Mouse (Mus musculus): ENCODE measurements around the gene Ikbkg. TPM values are rescaled to one million over a fixed set of nuclear protein-coding genes. Genes with fewer than 3 reads are reported as not detected.
A peak's percentile ranks its signal among the peaks of the same experiment; 100 is the strongest.
"Not testable (repeated sequence)": the region's sequence is repeated elsewhere in the genome, so short reads cannot be mapped to it uniquely, and the experiment has no call there.

Gene Ikbkg
- polyA plus RNA-seq, 1 experiment, result 16.4 TPM

GRCm38 (mm10) chrX:74429290-74429821 is 36.3 kb downstream of the Ikbkg start:
- peak; percentile 44; the same call in 1 of the 2 replicates for TF ChIP-seq FLI1 (IDR thresholded peaks at IDR 0.05; ENCODE audit: low read length)
- TF ChIP-seq GATA1 (IDR thresholded peaks at IDR 0.05; ENCODE audit: borderline replicate concordance, low read length), result no peak
- H3K27me3 ChIP-seq (replicated peaks), result peaks cover 25% of the 10 kb centered on the region
- peaks cover 53% of the 10 kb centered on the region for H3K36me3 ChIP-seq (replicated peaks; ENCODE audit: low read length)

GRCm38 (mm10) chrX:74451157-74451912 is 58.2 kb downstream of the Ikbkg start:
- peaks cover 69% of the 10 kb centered on the region for H3K36me3 ChIP-seq (replicated peaks; ENCODE audit: low read length)
- H3K4me1 ChIP-seq, result peaks cover 14% of the 10 kb centered on the region
- H3K4me3 ChIP-seq (replicated peaks), result no peak overlapping the region
- no peak for TF ChIP-seq FLI1 (IDR thresholded peaks at IDR 0.05; ENCODE audit: low read length)
- no peak for TF ChIP-seq GATA1 (IDR thresholded peaks at IDR 0.05; ENCODE audit: borderline replicate concordance, low read length)
- peaks cover 9% of the 10 kb centered on the region for H3K27me3 ChIP-seq (replicated peaks)
- H3K9me3 ChIP-seq, result no peaks in the 10 kb centered on the region

More at GRCm38 (mm10) chrX:74429290-74429821, 36.3 kb downstream of the Ikbkg start:
- Histone ChIP-seq H3K4me3 (replicated peaks) (peak overlapping the region; percentile 94), H3K4me1 (peaks cover 43% of the 10 kb centered on the region), H3K9me3 (0 out of 2 replicates have a peak, but pooled peaks cover 7% of the 10 kb centered on the region)

GRCm38 (mm10) chrX:74452773-74453172 is 59.7 kb downstream of the Ikbkg start:
- TF ChIP-seq FLI1 (IDR thresholded peaks at IDR 0.05; ENCODE audit: low read length) (no peak), GATA1 (IDR thresholded peaks at IDR 0.05; ENCODE audit: borderline replicate concordance, low read length) (no peak)
- Histone ChIP-seq H3K4me3 (replicated peaks) (no peak overlapping the region), H3K4me1 (peaks cover 14% of the 10 kb centered on the region), H3K27me3 (replicated peaks) (peaks cover 7% of the 10 kb centered on the region), H3K36me3 (replicated peaks; ENCODE audit: low read length) (peaks cover 55% of the 10 kb centered on the region), H3K9me3 (no peaks in the 10 kb centered on the region)

GRCm38 (mm10) chrX:74481349-74481885 is 88.3 kb downstream of the Ikbkg start, which contains the start of gene Gm6880:
Gm6880 (minus strand) TSS chrX:74481399.
- H3K9me3 ChIP-seq; H3K27me3 ChIP-seq (replicated peaks); H3K4me1 ChIP-seq; H3K36me3 ChIP-seq (replicated peaks; ENCODE audit: low read length); H3K4me3 ChIP-seq (replicated peaks): not testable (repeated sequence)

GRCm38 (mm10) chrX:74497131-74497530 is 104.0 kb downstream of the Ikbkg start:
- Histone ChIP-seq H3K4me1 (no peaks in the 10 kb centered on the region), H3K9me3 (no peaks in the 10 kb centered on the region), H3K4me3 (replicated peaks) (no peak overlapping the region), H3K27me3 (replicated peaks) (peaks cover 6% of the 10 kb centered on the region), H3K36me3 (replicated peaks; ENCODE audit: low read length) (no peaks in the 10 kb centered on the region)
- TF ChIP-seq FLI1 (IDR thresholded peaks at IDR 0.05; ENCODE audit: low read length) (no peak), GATA1 (IDR thresholded peaks at IDR 0.05; ENCODE audit: borderline replicate concordance, low read length) (no peak)

Other genes starting within 250 kb of the Ikbkg start
- gene Tex28, start 225.5 kb upstream of the Ikbkg start, polyA plus RNA-seq (2012; ENCODE audit: insufficient read depth, low replicate concordance), result not detected in 2 replicates
- not detected in 2 replicates for gene Tktl1, start 216.0 kb upstream of the Ikbkg start, polyA plus RNA-seq (2012; ENCODE audit: insufficient read depth, low replicate concordance)
- gene Flna, start 143.5 kb upstream of the Ikbkg start, polyA plus RNA-seq (2012; ENCODE audit: insufficient read depth, low replicate concordance), result 106 and 299 TPM in 2 replicates
- 39.1 and 49.4 TPM in 2 replicates for gene Emd, start 138.6 kb upstream of the Ikbkg start, polyA plus RNA-seq (2012; ENCODE audit: insufficient read depth, low replicate concordance)
- gene Rpl10, start 122.5 kb upstream of the Ikbkg start, polyA plus RNA-seq (2012; ENCODE audit: insufficient read depth, low replicate concordance), result 328 and 1,584 TPM in 2 replicates
- 29.6 and 48.2 TPM in 2 replicates for gene Taz, start 111.4 kb upstream of the Ikbkg start, polyA plus RNA-seq (2012; ENCODE audit: insufficient read depth, low replicate concordance)
- gene Dnase1l1, start 111.0 kb upstream of the Ikbkg start, polyA plus RNA-seq (2012; ENCODE audit: insufficient read depth, low replicate concordance), result 2.8 TPM in 1 of 2 replicates, not detected in the other
- gene Atp6ap1, start 96.2 kb upstream of the Ikbkg start, polyA plus RNA-seq (2012; ENCODE audit: insufficient read depth, low replicate concordance), result 10.7 and 29.6 TPM in 2 replicates
- 38.9 and 88.6 TPM in 2 replicates for gene Gdi1, start 88.3 kb upstream of the Ikbkg start, polyA plus RNA-seq (2012; ENCODE audit: insufficient read depth, low replicate concordance)
- gene Fam50a, start 80.3 kb upstream of the Ikbkg start, polyA plus RNA-seq (2012; ENCODE audit: insufficient read depth, low replicate concordance), result 3.0 and 35.7 TPM in 2 replicates
- 1.3 TPM in 1 of 2 replicates, not detected in the other for gene Plxna3, start 64.2 kb upstream of the Ikbkg start, polyA plus RNA-seq (2012; ENCODE audit: insufficient read depth, low replicate concordance)
- 7.0 and 8.9 TPM in 2 replicates for gene Lage3, start 39.7 kb upstream of the Ikbkg start, polyA plus RNA-seq (2012; ENCODE audit: insufficient read depth, low replicate concordance)
- gene Ubl4a, start 20.1 kb upstream of the Ikbkg start, polyA plus RNA-seq (2012; ENCODE audit: insufficient read depth, low replicate concordance), result 21.1 TPM in 1 of 2 replicates, not detected in the other
- gene Slc10a3, start 19.9 kb upstream of the Ikbkg start, polyA plus RNA-seq (2012; ENCODE audit: insufficient read depth, low replicate concordance), result 1.9 and 3.3 TPM in 2 replicates
- 4.0 and 8.8 TPM in 2 replicates for gene Fam3a, start within 50 bp of the Ikbkg start, polyA plus RNA-seq (2012; ENCODE audit: insufficient read depth, low replicate concordance)
- gene G6pdx, start 35.9 kb downstream of the Ikbkg start, polyA plus RNA-seq (2012; ENCODE audit: insufficient read depth, low replicate concordance), result 5.2 and 16.4 TPM in 2 replicates
- gene Gm6880, start 88.1 kb downstream of the Ikbkg start, polyA plus RNA-seq (2012; ENCODE audit: insufficient read depth, low replicate concordance), result not detected in 2 replicates
- gene Olfr1326-ps1, start 181.6 kb downstream of the Ikbkg start, polyA plus RNA-seq (2012; ENCODE audit: insufficient read depth, low replicate concordance), result not detected in 2 replicates
- gene Olfr1325, start 199.4 kb downstream of the Ikbkg start, polyA plus RNA-seq (2012; ENCODE audit: insufficient read depth, low replicate concordance), result not detected in 2 replicates

All from megakaryocyte, embryonic 14.5 days (primary cell).